Mouse (Mus musculus) lung, postnatal 0 days (tissue): ENCODE results near the gene Polr2m. TPM values are rescaled to one million over a fixed set of nuclear protein-coding genes. Genes with fewer than 3 reads are reported as not detected.

ENCODE experiments used
- ATAC-seq: fragments of 200-750 bp; cut with Nextera tagmentation; 2 replicates; pipeline ENCODE4 v1.8.0; 2017; ENCODE audit warnings: moderate library complexity
- DNase-seq: peaks from one replicate; pipeline ENCODE4 v3.0.0-alpha.2; 2016; ENCODE audit warnings: low spot score
- H3K27ac ChIP-seq: fragments of 300-500 bp; sonication (generic); 2 replicates; pipeline ENCODE4 v1.5.1; 2014; ENCODE audit warnings: antibody characterized with exemption, mild to moderate bottlenecking, low read length, mixed read lengths
- H3K27me3 ChIP-seq: fragments of 300-500 bp; sonication (generic); replicated peaks from 2 replicates; pipeline ENCODE4 v1.6.1; 2014; ENCODE audit warnings: low read length, mixed read lengths; ENCODE audit not compliant: insufficient read depth
- H3K36me3 ChIP-seq: fragments of 300-500 bp; sonication (generic); 2 replicates; pipeline ENCODE4 v1.6.1; 2014; ENCODE audit warnings: low read length, mixed read lengths; ENCODE audit not compliant: insufficient read depth
- H3K4me1 ChIP-seq: fragments of 300-500 bp; sonication (generic); 2 replicates; pipeline ENCODE4 v1.6.1; 2014; ENCODE audit warnings: antibody characterized with exemption, low read depth, low read length, mixed read lengths; ENCODE audit not compliant: insufficient read depth
- H3K4me2 ChIP-seq: fragments of 300-500 bp; sonication (generic); replicated peaks from 2 replicates; pipeline ENCODE4 v1.6.1; 2014; ENCODE audit warnings: low read depth, mild to moderate bottlenecking, low read length, moderate library complexity, mixed read lengths
- H3K4me3 ChIP-seq: fragments of 300-500 bp; sonication (generic); 2 replicates; pipeline ENCODE4 v1.5.1; 2014; ENCODE audit warnings: low read depth, low read length
- H3K9ac ChIP-seq: fragments of 300-500 bp; sonication (generic); replicated peaks from 2 replicates; pipeline ENCODE4 v1.6.1; 2014; ENCODE audit warnings: low read depth, mild to moderate bottlenecking
- H3K9me3 ChIP-seq: fragments of 300-500 bp; sonication (generic); 2 replicates; pipeline ENCODE4 v1.6.1; 2016; ENCODE audit warnings: low read length, mixed read lengths
- CTCF ChIP-seq: IDR thresholded peaks from 2 replicates; pipeline ENCODE4 v1.5.1; 2016; ENCODE audit warnings: antibody characterized with exemption, mild to moderate bottlenecking
- EP300 ChIP-seq: IDR thresholded peaks from 2 replicates; pipeline ENCODE4 v1.6.1; 2016; ENCODE audit warnings: antibody characterized with exemption, mild to moderate bottlenecking, control low read depth
- WGBS: fragments of 180-500 bp; shearing (Covaris S2); extraction: QIAGEN DNeasy Blood & Tissue Kit; methylation state at CpG from one replicate; pipeline ENCODE4 v1.1.7; 2014; 5-methylcytosine and 5-hydroxymethylcytosine counted together
- polyA plus RNA-seq: library from polyadenylated mRNA; unstranded; fragments of >200 nt; fragmentation: Nextera tagmentation; extraction: Ambion mirVana; gene quantifications from 2 replicates; pipeline ENCODE4 v1.2.1, GENCODE M21; 2015

Gene Polr2m
- polyA plus RNA-seq, 1 experiment from 2014 or later = 159 TPM

DNA sequence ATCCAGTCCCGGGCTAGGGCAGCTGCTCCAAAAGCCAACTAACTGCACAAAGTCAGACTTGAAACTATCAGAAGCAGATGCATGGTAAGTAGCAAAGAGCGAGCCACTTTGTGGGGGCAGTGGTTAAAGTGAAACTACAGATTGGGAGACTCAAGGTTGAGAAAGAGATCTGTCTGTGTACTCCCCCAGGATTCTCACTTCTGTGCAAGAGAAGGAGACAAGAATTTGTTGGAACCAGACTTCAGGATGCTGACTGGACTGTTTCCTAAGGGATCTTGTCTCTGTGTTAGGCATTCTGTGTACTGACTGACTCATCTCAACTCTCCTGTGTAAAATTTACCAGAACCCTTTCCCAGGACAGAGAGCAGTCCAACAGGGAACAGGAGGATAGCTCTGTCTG is 47.6 kb downstream of the Polr2m start:
- H3K27me3 ChIP-seq = no peaks in the 10 kb centered on the region
- H3K4me3 ChIP-seq = no peak overlapping the region
- WGBS = 84% methylated on average over 2 of the region's 2 CpGs
- no peak overlapping the region for H3K4me2 ChIP-seq
- no peak overlapping the region for H3K9ac ChIP-seq
- ATAC-seq (no peak), DNase-seq (peak; percentile 4)
- H3K36me3 ChIP-seq = no peaks in the 10 kb centered on the region
- no peaks in the 10 kb centered on the region for H3K4me1 ChIP-seq
- H3K27ac ChIP-seq = no peak overlapping the region
- TF ChIP-seq CTCF (no peak), EP300 (no peak)
- H3K9me3 ChIP-seq = no peaks in the 10 kb centered on the region

Other genes starting within 250 kb of the Polr2m start
- 126 and 136 TPM in 2 replicates for gene Myzap, start 106.4 kb upstream of the Polr2m start, polyA plus RNA-seq